Mouse (Mus musculus) ES-E14 (cell line): ENCODE measurements at regions not wholly inside any gene's neighbourhood (a gene's known extent, or its start where the extent isn't known, plus 50 kb on each side); places are given as distances from the start of the nearest gene placed in this dataset.

Experiments
- DNase-seq: peaks from one replicate; pipeline ENCODE4 v3.0.0-alpha.2; 2013; ENCODE audit warnings: low read depth, low spot score
- H3K27ac ChIP-seq: 2 replicates; pipeline ENCODE4 v1.5.1; 2012; ENCODE audit warnings: low read depth, mild to moderate bottlenecking, low read length, moderate library complexity, mixed read lengths; ENCODE audit not compliant: poor library complexity, insufficient read depth, severe bottlenecking
- H3K36me3 ChIP-seq: 2 replicates; pipeline ENCODE4 v1.6.1; 2012; ENCODE audit warnings: mild to moderate bottlenecking, low read length, moderate library complexity, mixed read lengths; ENCODE audit not compliant: control insufficient read depth, poor library complexity, insufficient read depth, severe bottlenecking
- H3K4me1 ChIP-seq, 2 experiments: fragments of 150-350 bp in 1 of 2; sonication (generic) in 1 of 2; 2 replicates each; pipeline ENCODE4 v1.6.1; 2012; ENCODE audit warnings: low read length in 2 of 2, mild to moderate bottlenecking in 1 of 2, mixed read lengths in 1 of 2; ENCODE audit not compliant: control insufficient read depth in 2 of 2, insufficient read depth in 2 of 2, poor library complexity in 1 of 2
- H3K4me3 ChIP-seq, 2 experiments: fragments of 150-350 bp in 1 of 2; sonication (generic) in 1 of 2; 2 replicates each; pipeline ENCODE4 v1.5.1; 2012; ENCODE audit warnings: low read length in 2 of 2, low read depth in 1 of 2, mild to moderate bottlenecking in 1 of 2, mixed read lengths in 1 of 2; ENCODE audit not compliant: insufficient read depth in 1 of 2, poor library complexity in 1 of 2, severe bottlenecking in 1 of 2
- H3K9ac ChIP-seq: 2 replicates; pipeline ENCODE4 v1.6.1; 2012; ENCODE audit warnings: low read depth, mild to moderate bottlenecking, low read length, mixed read lengths; ENCODE audit not compliant: poor library complexity, insufficient read depth, severe bottlenecking
- H3K9me3 ChIP-seq: fragments of 150-350 bp; sonication (generic); 2 replicates; pipeline ENCODE4 v1.6.1; 2012; ENCODE audit warnings: low read depth, mild to moderate bottlenecking, low read length; ENCODE audit not compliant: control insufficient read depth, insufficient read depth
- CHD2 ChIP-seq: IDR thresholded peaks from 2 replicates; pipeline ENCODE4 v1.6.1; 2014; ENCODE audit warnings: mild to moderate bottlenecking, low read depth, low read length, inconsistent platforms
- HCFC1 ChIP-seq: IDR thresholded peaks from 2 replicates; pipeline ENCODE4 v1.6.1; 2012; ENCODE audit warnings: low read length, inconsistent platforms, borderline replicate concordance; ENCODE audit not compliant: insufficient read depth
- MAFK ChIP-seq: IDR thresholded peaks from 2 replicates; pipeline ENCODE4 v1.6.1; 2014; ENCODE audit warnings: mild to moderate bottlenecking, low read depth, low read length, inconsistent platforms; ENCODE audit not compliant: insufficient read depth
- ZC3H11A ChIP-seq: IDR thresholded peaks from 2 replicates; pipeline ENCODE4 v1.6.1; 2012; ENCODE audit warnings: low read depth, mild to moderate bottlenecking, inconsistent platforms, low read length, borderline replicate concordance
- ZNF384 ChIP-seq: IDR thresholded peaks from 2 replicates; pipeline ENCODE4 v1.6.1; 2012; ENCODE audit warnings: low read depth, low read length, inconsistent platforms
- in situ Hi-C, 2 experiments: fragments of 600-800 bp; cut with MboI; formaldehyde crosslinking; loops; one replicate each; pipeline ENCODE4 v1.15.1; 2025; ENCODE audit warnings: low sequenced_read_pairs in 2 of 2, inconsistent platforms in 1 of 2; ENCODE audit not compliant: unreplicated experiment in 2 of 2

DNA sequence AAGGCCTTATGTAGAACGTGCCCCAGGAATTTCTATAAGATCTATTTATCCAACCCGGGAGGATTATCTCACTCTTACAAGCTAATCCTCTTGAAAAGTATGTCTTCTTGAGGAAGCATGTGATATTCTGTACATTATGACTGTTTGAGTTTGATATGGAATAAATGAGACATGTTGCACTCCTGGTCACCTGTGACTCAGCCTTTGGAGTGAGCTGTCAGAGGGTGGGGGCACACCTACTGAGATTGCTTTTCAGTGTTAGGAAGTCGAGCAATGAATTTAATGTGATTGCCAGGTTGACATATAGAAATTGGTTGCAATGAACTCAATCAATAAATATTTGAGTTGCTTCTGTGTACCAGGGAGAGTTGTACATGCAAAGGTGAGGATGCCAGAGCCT is 128.6 kb downstream of the Fam204a start:
- in situ Hi-C loops = no loop called here
- no peak overlapping the region for H3K4me3 ChIP-seq
- TF ChIP-seq HCFC1 (no peak), CHD2 (no peak), ZNF384 (no peak), MAFK (no peak), ZC3H11A (no peak)

DNA sequence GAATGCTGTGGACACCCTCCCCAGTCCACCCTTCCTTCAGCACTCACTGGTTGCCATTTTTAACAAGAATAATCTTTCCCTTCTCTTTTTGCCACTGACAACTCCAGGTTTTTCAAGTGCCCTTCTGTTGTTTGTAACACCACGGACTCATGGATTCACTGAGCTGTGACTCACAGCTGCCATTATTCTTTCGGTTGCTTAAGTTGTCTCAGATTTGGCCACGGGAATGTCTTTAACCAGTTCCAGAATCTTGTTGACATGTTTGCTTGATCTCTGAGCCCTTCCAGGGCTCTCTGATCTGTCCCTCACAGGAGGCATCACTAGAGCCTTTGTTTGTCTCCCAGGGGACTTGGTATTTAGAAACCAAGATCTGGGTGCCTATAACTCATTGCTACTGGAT is 131.5 kb upstream of the Rab11fip2 start:
- no peaks in the 10 kb centered on the region for H3K36me3 ChIP-seq
- no peak for TF ChIP-seq ZNF384
- TF ChIP-seq CHD2 = no peak
- no peak for TF ChIP-seq MAFK
- no peak overlapping the region for H3K9ac ChIP-seq
- no peak overlapping the region for H3K4me3 ChIP-seq
- in situ Hi-C loops = no loop called here
- no peak overlapping the region for H3K27ac ChIP-seq
- H3K9me3 ChIP-seq = no peaks in the 10 kb centered on the region
- DNase-seq = no peak
- H3K4me1 ChIP-seq = peaks cover 0 to 6% of the 10 kb centered on the region in 2 experiments; a peak in 2 of 4 replicates

More for the DNA sequence above, 128.6 kb downstream of the Fam204a start:
- no peak overlapping the region for H3K9ac ChIP-seq
- no peaks in the 10 kb centered on the region for H3K36me3 ChIP-seq
- H3K27ac ChIP-seq = no peak overlapping the region
- H3K9me3 ChIP-seq = no peaks in the 10 kb centered on the region
- H3K4me1 ChIP-seq = no peaks in the 10 kb centered on the region
- no peak for DNase-seq

DNA sequence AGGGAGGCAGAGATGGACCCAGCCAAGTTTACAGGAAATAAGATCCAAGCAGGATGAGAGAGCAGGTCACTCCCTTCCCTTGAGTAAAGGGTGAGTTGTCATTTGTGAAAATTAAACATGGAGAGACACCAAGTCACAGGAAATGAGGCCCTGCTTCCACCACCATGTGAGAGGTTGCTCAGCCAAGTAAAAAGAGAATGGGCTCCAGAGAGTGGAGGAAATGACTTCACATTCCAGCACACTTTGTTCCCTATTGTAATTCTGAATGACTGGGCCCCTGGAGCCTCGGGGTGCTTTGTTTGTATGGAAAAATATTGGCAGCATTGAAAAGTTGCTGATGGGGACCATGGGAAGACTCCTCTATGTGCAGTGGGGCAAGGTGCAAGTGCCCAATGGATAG is 129.9 kb upstream of the Rab11fip2 start:
- in situ Hi-C loops = no loop called here
- H3K36me3 ChIP-seq = no peaks in the 10 kb centered on the region
- H3K27ac ChIP-seq = no peak overlapping the region
- DNase-seq = peak; percentile 37
- no peak overlapping the region for H3K4me3 ChIP-seq
- H3K9ac ChIP-seq = no peak overlapping the region
- H3K4me1 ChIP-seq = peaks cover 0 to 6% of the 10 kb centered on the region in 2 experiments; a peak in 2 of 4 replicates
- no peak for TF ChIP-seq HCFC1
- TF ChIP-seq MAFK = no peak
- TF ChIP-seq ZC3H11A = no peak
- TF ChIP-seq CHD2 = 0 out of 2 replicates have a peak, but pooled peaks have one; percentile 23
- TF ChIP-seq ZNF384 = no peak
- H3K9me3 ChIP-seq = no peaks in the 10 kb centered on the region

DNA sequence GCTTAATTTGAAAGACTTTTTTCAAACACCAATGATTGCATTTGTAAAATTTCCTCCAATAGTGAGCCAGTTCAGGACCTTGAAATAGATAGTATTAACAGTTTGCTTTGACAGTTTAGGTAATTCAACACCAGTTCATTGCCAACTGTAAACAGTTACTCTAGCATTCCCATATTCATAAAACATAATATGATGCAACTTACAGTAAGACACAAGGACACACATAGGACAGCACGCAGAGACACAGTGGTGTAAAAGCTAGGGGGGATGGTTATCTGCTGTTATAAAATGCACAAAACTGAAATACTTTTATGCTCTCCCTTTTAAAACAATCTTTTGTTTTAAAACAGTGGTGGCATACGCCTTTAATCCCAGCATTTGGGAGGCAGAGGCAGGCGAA is 122.7 kb upstream of the Rab11fip2 start:
- DNase-seq = no peak
- Histone ChIP-seq H3K9ac (no peak overlapping the region), H3K36me3 (no peaks in the 10 kb centered on the region), H3K9me3 (no peaks in the 10 kb centered on the region), H3K4me3 (no peak overlapping the region), H3K27ac (no peak overlapping the region), H3K4me1 (no peaks in the 10 kb centered on the region)
- TF ChIP-seq HCFC1 = no peak
- TF ChIP-seq ZNF384 = no peak
- in situ Hi-C loops = no loop called here

GRCm38 (mm10) chr19:60055121-60055874 is 111.8 kb upstream of the Rab11fip2 start:
- no peak for TF ChIP-seq ZNF384
- TF ChIP-seq HCFC1 = no peak
- TF ChIP-seq MAFK = no peak
- TF ChIP-seq ZC3H11A = no peak
- TF ChIP-seq CHD2 = no peak
- in situ Hi-C loops = no loop called here
- no peak overlapping the region for H3K4me3 ChIP-seq
- H3K4me1 ChIP-seq = peaks cover 7 to 10% of the 10 kb centered on the region in 2 experiments; a peak in 3 of 4 replicates
- no peaks in the 10 kb centered on the region for H3K36me3 ChIP-seq
- H3K9me3 ChIP-seq = no peaks in the 10 kb centered on the region
- H3K9ac ChIP-seq = no peak overlapping the region
- no peak overlapping the region; the same call in 1 of the 2 replicates for H3K27ac ChIP-seq
- peak; percentile 60 for DNase-seq
